Mouse (Mus musculus) stomach, embryonic 15.5 days (tissue): ENCODE data around the gene Tmem132b. TPM values are rescaled to one million over a fixed set of nuclear protein-coding genes. Genes with fewer than 3 reads are reported as not detected.

Source experiments
- ATAC-seq: fragments of 200-750 bp; cut with Nextera tagmentation; 2 replicates; pipeline ENCODE4 v1.8.0; 2017; ENCODE audit warnings: low read depth, moderate number of reproducible peaks, moderate TSS enrichment; ENCODE audit not compliant: insufficient read depth, low FRiP score
- H3K27ac ChIP-seq: fragments of 300-500 bp; sonication (generic); 2 replicates; pipeline ENCODE4 v1.5.1; 2015; ENCODE audit warnings: mild to moderate bottlenecking, inconsistent platforms
- H3K27me3 ChIP-seq: fragments of 300-500 bp; sonication (generic); replicated peaks from 2 replicates; pipeline ENCODE4 v1.6.1; 2015; ENCODE audit warnings: inconsistent platforms
- H3K36me3 ChIP-seq: fragments of 300-500 bp; sonication (generic); 2 replicates; pipeline ENCODE4 v1.6.1; 2015; ENCODE audit warnings: inconsistent platforms
- H3K4me1 ChIP-seq: fragments of 300-500 bp; sonication (generic); 2 replicates; pipeline ENCODE4 v1.6.1; 2015; ENCODE audit warnings: inconsistent platforms
- H3K4me2 ChIP-seq: fragments of 300-500 bp; sonication (generic); 2 replicates; pipeline ENCODE4 v1.6.1; 2015; ENCODE audit warnings: mild to moderate bottlenecking, inconsistent platforms
- H3K4me3 ChIP-seq: fragments of 300-500 bp; sonication (generic); replicated peaks from 2 replicates; pipeline ENCODE4 v1.5.1; 2015; ENCODE audit warnings: inconsistent platforms
- H3K9ac ChIP-seq: fragments of 300-500 bp; sonication (generic); 2 replicates; pipeline ENCODE4 v1.6.1; 2015; ENCODE audit warnings: inconsistent platforms
- H3K9me3 ChIP-seq: fragments of 300-500 bp; sonication (generic); 2 replicates; pipeline ENCODE4 v1.6.1; 2016; ENCODE audit warnings: inconsistent platforms
- WGBS: fragments of 180-500 bp; shearing (Covaris S2); methylation state at CpG from one replicate; pipeline ENCODE4 v1.1.7; 2015; 5-methylcytosine and 5-hydroxymethylcytosine counted together
- polyA plus RNA-seq: library from polyadenylated mRNA; unstranded; fragments of >200 nt; fragmentation: Nextera tagmentation; extraction: Ambion mirVana; gene quantifications from 2 replicates; pipeline ENCODE4 v1.2.1, GENCODE M21; 2015

Tmem132b gene
- polyA plus RNA-seq, 1 experiment from 2014 or later, result 0.62 TPM

DNA sequence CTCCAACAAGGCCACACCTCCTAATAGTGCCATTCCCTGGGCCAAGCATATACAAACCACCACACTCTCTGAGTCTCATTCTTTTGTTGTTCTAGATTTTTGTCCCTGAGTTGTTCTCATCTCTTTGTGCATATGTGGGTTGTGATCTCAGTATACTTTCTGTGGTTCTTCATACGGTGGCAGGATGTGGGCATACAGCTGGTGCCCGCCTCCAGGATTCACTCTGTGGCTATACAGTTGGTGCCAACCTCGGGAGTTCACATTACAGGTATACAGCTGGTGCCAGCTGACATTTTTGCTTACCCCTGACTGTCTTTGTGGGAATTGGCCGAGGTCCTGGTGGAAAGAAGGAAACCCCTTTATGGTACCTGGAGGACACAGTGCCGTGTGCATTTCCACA, 53.6 kb downstream of the Tmem132b start:
- Histone ChIP-seq H3K36me3 (no peaks in the 10 kb centered on the region), H3K4me1 (peaks cover 8% of the 10 kb centered on the region; the same call in 1 of the 2 replicates), H3K27me3 (no peaks in the 10 kb centered on the region), H3K4me3 (no peak overlapping the region), H3K27ac (no peak overlapping the region), H3K4me2 (no peak overlapping the region), H3K9ac (no peak overlapping the region), H3K9me3 (no peaks in the 10 kb centered on the region)
- WGBS, result 82% methylated on average over 5 of the region's 5 CpGs
- ATAC-seq, result no peak

DNA sequence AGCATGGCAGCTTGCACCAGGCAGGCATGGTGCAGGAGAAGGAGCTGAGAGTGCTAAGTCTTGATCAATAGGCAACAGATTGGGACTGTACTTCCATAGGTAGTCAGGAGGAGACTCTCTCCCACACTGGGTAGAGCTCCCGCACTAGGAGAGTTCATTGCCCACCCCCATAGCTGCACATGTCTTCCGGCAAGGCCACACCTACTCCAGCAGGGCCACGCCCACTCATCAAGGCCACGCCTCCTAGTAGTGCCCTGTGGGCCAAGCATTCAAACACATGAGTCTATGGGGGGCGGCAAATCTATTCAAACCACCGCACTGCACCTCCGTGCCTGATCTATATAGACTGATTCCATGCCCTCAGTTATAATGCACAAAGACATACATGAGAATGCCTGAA, 56.6 kb downstream of the Tmem132b start:
- no peaks in the 10 kb centered on the region for H3K9me3 ChIP-seq
- no peaks in the 10 kb centered on the region for H3K36me3 ChIP-seq
- peaks cover 8% of the 10 kb centered on the region; the same call in 1 of the 2 replicates for H3K4me1 ChIP-seq
- no peaks in the 10 kb centered on the region for H3K27me3 ChIP-seq
- 61% methylated on average over 7 of the region's 7 CpGs for WGBS
- H3K27ac ChIP-seq, result no peak overlapping the region
- no peak overlapping the region for H3K4me3 ChIP-seq
- ATAC-seq, result no peak
- H3K4me2 ChIP-seq, result no peak overlapping the region
- H3K9ac ChIP-seq, result no peak overlapping the region

GRCm38 (mm10) chr5:125588876-125589667, 57.5 kb downstream of the Tmem132b start:
- Histone ChIP-seq H3K4me2 (peak overlapping the region; percentile 51), H3K4me1 (peaks cover 8% of the 10 kb centered on the region; the same call in 1 of the 2 replicates), H3K9ac (no peak overlapping the region), H3K4me3 (peak overlapping the region; percentile 30), H3K27ac (no peak overlapping the region), H3K9me3 (no peaks in the 10 kb centered on the region), H3K27me3 (no peaks in the 10 kb centered on the region), H3K36me3 (no peaks in the 10 kb centered on the region)
- peak; percentile 31; the same call in 1 of the 2 replicates for ATAC-seq
- WGBS, result 5% methylated on average over 18 of the region's 18 CpGs

GRCm38 (mm10) chr5:125598056-125598455, 66.5 kb downstream of the Tmem132b start:
- no peak for ATAC-seq

GRCm38 (mm10) chr5:125607146-125607545, 75.6 kb downstream of the Tmem132b start:
- Histone ChIP-seq H3K4me2 (no peak overlapping the region), H3K9me3 (no peaks in the 10 kb centered on the region), H3K9ac (no peak overlapping the region), H3K27ac (no peak overlapping the region), H3K4me3 (no peak overlapping the region), H3K27me3 (no peaks in the 10 kb centered on the region), H3K36me3 (no peaks in the 10 kb centered on the region), H3K4me1 (no peaks in the 10 kb centered on the region)
- 82% methylated on average over 12 of the region's 12 CpGs for WGBS
- no peak for ATAC-seq

More at GRCm38 (mm10) chr5:125598056-125598455, 66.5 kb downstream of the Tmem132b start:
- no peak overlapping the region for H3K4me2 ChIP-seq
- no peaks in the 10 kb centered on the region for H3K27me3 ChIP-seq
- H3K9ac ChIP-seq, result no peak overlapping the region
- no peaks in the 10 kb centered on the region for H3K9me3 ChIP-seq
- 74% methylated on average over 10 of the region's 10 CpGs for WGBS
- no peaks in the 10 kb centered on the region for H3K36me3 ChIP-seq
- H3K27ac ChIP-seq, result no peak overlapping the region
- no peak overlapping the region for H3K4me3 ChIP-seq
- no peaks in the 10 kb centered on the region for H3K4me1 ChIP-seq

- Histone ChIP-seq H3K36me3 (no peaks in the 10 kb centered on the region), H3K4me2 (no peak overlapping the region), H3K9ac (no peak overlapping the region), H3K4me3 (no peak overlapping the region), H3K9me3 (no peaks in the 10 kb centered on the region), H3K27me3 (no peaks in the 10 kb centered on the region), H3K27ac (no peak overlapping the region), H3K4me1 (no peaks in the 10 kb centered on the region)
- 57% methylated on average over 1 of the region's 1 CpGs for WGBS
- no peak for ATAC-seq
Measured at GRCm38 (mm10) chr5:125609968-125610367, 78.4 kb downstream of the Tmem132b start.

DNA sequence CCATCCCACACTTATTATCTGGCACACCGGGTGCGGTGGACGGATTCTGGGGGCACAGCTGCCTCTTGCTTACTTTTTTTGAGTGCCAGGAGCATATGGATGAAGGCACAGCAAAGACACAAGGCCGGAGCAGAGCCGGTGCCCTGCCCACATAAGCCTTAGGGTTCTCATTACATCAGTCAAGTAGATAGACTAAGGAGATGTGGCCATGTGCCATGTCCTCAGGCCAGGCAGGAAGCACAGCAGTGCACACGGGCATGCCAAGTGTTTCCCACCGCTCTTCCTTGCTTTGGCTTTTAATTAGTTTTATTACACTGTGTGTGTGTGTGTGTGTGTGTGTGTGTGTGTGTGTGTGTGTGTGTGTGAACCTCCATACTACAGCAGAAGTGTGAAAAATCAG, 80.9 kb downstream of the Tmem132b start:
- H3K4me2 ChIP-seq, result no peak overlapping the region
- WGBS, result 83% methylated on average over 7 of the region's 7 CpGs
- no peaks in the 10 kb centered on the region for H3K4me1 ChIP-seq
- no peaks in the 10 kb centered on the region for H3K9me3 ChIP-seq
- H3K27me3 ChIP-seq, result no peaks in the 10 kb centered on the region
- H3K36me3 ChIP-seq, result no peaks in the 10 kb centered on the region
- H3K9ac ChIP-seq, result no peak overlapping the region
- no peak overlapping the region for H3K4me3 ChIP-seq
- no peak overlapping the region for H3K27ac ChIP-seq
- ATAC-seq, result no peak

DNA sequence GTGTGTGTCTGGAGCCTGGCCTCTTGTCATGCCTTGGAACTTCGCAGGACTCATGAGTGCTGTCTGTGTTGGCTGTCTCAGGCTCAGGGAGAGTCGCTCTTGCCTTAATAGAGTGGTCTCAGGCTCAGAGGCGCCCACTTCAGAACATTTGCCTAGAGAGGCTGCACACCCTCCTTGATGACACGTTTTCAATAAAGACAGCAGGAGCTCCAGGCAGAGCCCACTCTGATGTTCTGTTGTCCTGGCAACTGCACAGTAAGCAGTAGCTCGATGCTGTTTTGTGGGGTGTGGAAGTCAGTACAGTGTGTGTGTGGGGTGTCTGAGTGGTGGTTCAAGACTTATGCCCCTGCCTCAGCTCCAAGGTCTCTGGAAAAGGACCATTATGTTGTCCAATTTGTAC, 81.6 kb downstream of the Tmem132b start:
- Histone ChIP-seq H3K4me3 (no peak overlapping the region), H3K27ac (no peak overlapping the region), H3K4me2 (no peak overlapping the region), H3K36me3 (no peaks in the 10 kb centered on the region), H3K9ac (no peak overlapping the region), H3K27me3 (no peaks in the 10 kb centered on the region), H3K4me1 (no peaks in the 10 kb centered on the region), H3K9me3 (no peaks in the 10 kb centered on the region)
- 78% methylated on average over 5 of the region's 5 CpGs for WGBS
- no peak for ATAC-seq

DNA sequence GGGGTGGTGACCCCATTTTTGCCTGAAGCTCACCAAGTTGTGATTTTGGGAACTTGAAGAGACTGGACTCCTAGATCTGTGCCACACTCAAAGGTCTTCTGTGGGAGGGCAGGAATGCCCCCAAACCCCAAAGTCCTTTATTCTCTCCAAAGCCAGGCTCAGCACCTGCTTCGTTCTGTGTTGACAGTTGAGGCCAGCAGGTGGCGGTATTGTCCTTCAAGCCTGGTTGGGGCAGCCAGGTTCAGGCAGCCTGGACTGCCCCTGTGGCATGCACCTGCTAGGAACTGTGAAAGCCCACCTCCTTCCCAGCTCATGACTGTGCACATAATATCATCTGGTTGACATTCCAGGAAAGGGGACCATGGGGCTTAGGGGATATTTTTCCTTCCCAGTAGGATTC, 82.8 kb downstream of the Tmem132b start:
- no peaks in the 10 kb centered on the region for H3K27me3 ChIP-seq
- H3K9ac ChIP-seq, result no peak overlapping the region
- no peak overlapping the region for H3K4me2 ChIP-seq
- no peaks in the 10 kb centered on the region for H3K36me3 ChIP-seq
- no peak for ATAC-seq
- WGBS, result 57% methylated on average over 2 of the region's 2 CpGs
- H3K4me1 ChIP-seq, result no peaks in the 10 kb centered on the region
- H3K27ac ChIP-seq, result no peak overlapping the region
- H3K9me3 ChIP-seq, result no peaks in the 10 kb centered on the region
- H3K4me3 ChIP-seq, result no peak overlapping the region

DNA sequence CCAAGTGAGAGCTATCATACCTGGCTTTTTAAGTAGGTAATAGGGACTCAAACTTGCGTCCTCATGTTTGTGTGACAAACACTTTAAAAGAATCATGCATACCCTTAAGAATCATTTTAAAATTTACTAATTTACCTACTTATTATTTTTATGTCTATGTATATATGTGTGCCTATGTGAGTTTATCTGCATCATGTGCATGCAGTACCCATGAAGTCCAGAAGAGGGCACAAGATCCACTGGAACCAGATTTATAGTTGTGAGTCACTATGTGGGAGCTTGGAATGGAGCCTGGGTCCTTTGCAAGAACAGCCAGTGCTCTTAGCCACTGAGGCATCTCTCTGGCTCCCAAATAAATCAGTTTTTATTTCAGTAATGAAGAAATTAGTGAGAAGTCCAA, 85.5 kb downstream of the Tmem132b start:
- Histone ChIP-seq H3K27ac (no peak overlapping the region), H3K9me3 (no peaks in the 10 kb centered on the region), H3K4me2 (no peak overlapping the region), H3K27me3 (no peaks in the 10 kb centered on the region), H3K9ac (no peak overlapping the region), H3K36me3 (no peaks in the 10 kb centered on the region), H3K4me3 (no peak overlapping the region), H3K4me1 (no peaks in the 10 kb centered on the region)
- no peak for ATAC-seq
- 90% methylated on average over 1 of the region's 1 CpGs for WGBS

GRCm38 (mm10) chr5:125627816-125628348, 96.3 kb downstream of the Tmem132b start:
- no peak overlapping the region for H3K4me3 ChIP-seq
- no peak overlapping the region for H3K4me2 ChIP-seq
- H3K9me3 ChIP-seq, result no peaks in the 10 kb centered on the region
- WGBS, result 86% methylated on average over 9 of the region's 9 CpGs
- no peaks in the 10 kb centered on the region for H3K36me3 ChIP-seq
- no peaks in the 10 kb centered on the region for H3K4me1 ChIP-seq
- no peak for ATAC-seq
- no peak overlapping the region for H3K27ac ChIP-seq
- no peaks in the 10 kb centered on the region for H3K27me3 ChIP-seq
- no peak overlapping the region for H3K9ac ChIP-seq

DNA sequence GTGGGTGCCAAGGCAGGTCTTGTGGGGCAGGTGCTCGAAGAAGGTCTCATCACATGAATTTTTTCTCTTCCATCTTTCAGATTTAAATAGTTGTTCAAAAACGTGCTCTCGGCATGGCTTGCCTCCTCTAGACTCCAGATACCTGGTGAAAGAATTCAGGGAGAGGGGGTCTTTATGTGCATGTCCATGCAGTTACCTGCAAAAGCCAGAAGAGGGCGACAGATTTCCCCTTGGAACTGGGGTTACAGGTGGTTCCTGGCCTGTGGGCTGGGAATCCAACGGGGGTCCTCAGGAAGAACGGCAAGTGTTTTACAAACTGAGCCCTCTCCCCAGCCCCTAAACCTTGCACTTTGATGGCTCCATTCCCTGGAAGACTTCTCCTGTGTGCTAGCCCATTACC, 103.1 kb downstream of the Tmem132b start:
- WGBS, result 74% methylated on average over 6 of the region's 6 CpGs
- no peak overlapping the region for H3K27ac ChIP-seq
- H3K36me3 ChIP-seq, result no peaks in the 10 kb centered on the region
- no peaks in the 10 kb centered on the region for H3K27me3 ChIP-seq
- no peak overlapping the region for H3K4me2 ChIP-seq
- H3K9me3 ChIP-seq, result no peaks in the 10 kb centered on the region
- ATAC-seq, result no peak
- no peaks in the 10 kb centered on the region for H3K4me1 ChIP-seq
- no peak overlapping the region for H3K4me3 ChIP-seq
- no peak overlapping the region for H3K9ac ChIP-seq
